Mouse (Mus musculus) induced T-regulatory cell, adult 2 months (primary cell): ENCODE measurements around the gene Fermt1.
A peak's percentile ranks its signal among the peaks of the same experiment; 100 is the strongest.

Source experiments
- DNase-seq: peaks from one replicate; pipeline ENCODE4 v3.0.0-alpha.2; 2012; ENCODE audit warnings: low read depth

Fermt1 gene

GRCm38 (mm10) chr2:132922076-132922873 lies 23.4 kb downstream of the Fermt1 start:
- DNase-seq: no peak

- DNase-seq: no peak
These were observed 30.9 kb downstream of the Fermt1 start for GRCm38 (mm10) chr2:132914785-132915184.

- peak; percentile 66 for DNase-seq
These were observed 38.9 kb downstream of the Fermt1 start for GRCm38 (mm10) chr2:132906763-132907162.

- no peak for DNase-seq
These were observed 40.7 kb downstream of the Fermt1 start for GRCm38 (mm10) chr2:132904961-132905360.

GRCm38 (mm10) chr2:132903498-132903897 lies 42.2 kb downstream of the Fermt1 start:
- peak; percentile 75 for DNase-seq

GRCm38 (mm10) chr2:132902056-132902455 lies 43.6 kb downstream of the Fermt1 start:
- no peak for DNase-seq

- DNase-seq: no peak
These were observed 44.1 kb downstream of the Fermt1 start for GRCm38 (mm10) chr2:132901636-132902035.

- DNase-seq: no peak
These were observed 45.1 kb downstream of the Fermt1 start for GRCm38 (mm10) chr2:132900596-132900995.

GRCm38 (mm10) chr2:132898211-132898610 lies 47.5 kb downstream of the Fermt1 start:
- DNase-seq: no peak

- no peak for DNase-seq
These were observed 51.9 kb downstream of the Fermt1 start for GRCm38 (mm10) chr2:132893826-132894225.

GRCm38 (mm10) chr2:132885312-132885711 lies 60.4 kb downstream of the Fermt1 start:
- no peak for DNase-seq

GRCm38 (mm10) chr2:132884303-132884967 lies 61.3 kb downstream of the Fermt1 start:
- DNase-seq: no peak

- no peak for DNase-seq
These were observed 64.7 kb downstream of the Fermt1 start, which contains the start of gene Lrrn4 for GRCm38 (mm10) chr2:132880844-132881645. TSS of gene Lrrn4 (minus strand) at chr2:132880891.

GRCm38 (mm10) chr2:132879261-132880044 lies 66.3 kb downstream of the Fermt1 start:
- peak; percentile 26 for DNase-seq

- no peak for DNase-seq
These were observed 68.7 kb downstream of the Fermt1 start for GRCm38 (mm10) chr2:132876991-132877390.

- DNase-seq: peak; percentile 54
These were observed 71.9 kb downstream of the Fermt1 start for GRCm38 (mm10) chr2:132873657-132874326.

- no peak for DNase-seq
These were observed 74.0 kb downstream of the Fermt1 start for GRCm38 (mm10) chr2:132871663-132872062.

- no peak for DNase-seq
These were observed 75.4 kb downstream of the Fermt1 start for GRCm38 (mm10) chr2:132870286-132870685.

GRCm38 (mm10) chr2:132869682-132870081 lies 76.0 kb downstream of the Fermt1 start:
- DNase-seq: no peak

- DNase-seq: no peak
These were observed 78.2 kb downstream of the Fermt1 start for GRCm38 (mm10) chr2:132867521-132867920.

- DNase-seq: no peak
These were observed 82.4 kb downstream of the Fermt1 start for GRCm38 (mm10) chr2:132863325-132863724.
